Mouse (Mus musculus) liver, embryonic 16.5 days (tissue): ENCODE measurements around the gene Ldlrad1. TPM values are rescaled to one million over a fixed set of nuclear protein-coding genes. Genes with fewer than 3 reads are reported as not detected.

ENCODE experiments used
- ATAC-seq: fragments of 200-750 bp; cut with Nextera tagmentation; 2 replicates; pipeline ENCODE4 v1.8.0; 2017; ENCODE audit warnings: low read depth, mild to moderate bottlenecking, moderate number of reproducible peaks, moderate library complexity
- H3K27ac ChIP-seq: fragments of 300-500 bp; sonication (generic); 2 replicates; pipeline ENCODE4 v1.5.1; 2014; ENCODE audit warnings: mild to moderate bottlenecking, low read length
- H3K27me3 ChIP-seq: fragments of 300-500 bp; sonication (generic); 2 replicates; pipeline ENCODE4 v1.6.1; 2014; ENCODE audit warnings: low read depth, low read length, mixed read lengths; ENCODE audit not compliant: control insufficient read depth, insufficient read depth
- H3K36me3 ChIP-seq: fragments of 300-500 bp; sonication (generic); 2 replicates; pipeline ENCODE4 v1.6.1; 2014; ENCODE audit warnings: mild to moderate bottlenecking; ENCODE audit not compliant: control insufficient read depth, insufficient read depth
- H3K4me1 ChIP-seq: fragments of 300-500 bp; sonication (generic); 2 replicates; pipeline ENCODE4 v1.6.1; 2014; ENCODE audit warnings: low read depth, low read length, mixed read lengths; ENCODE audit not compliant: control insufficient read depth
- H3K4me2 ChIP-seq: fragments of 300-500 bp; sonication (generic); 2 replicates; pipeline ENCODE4 v1.6.1; 2014; ENCODE audit warnings: low read depth, low read length, mixed read lengths
- H3K4me3 ChIP-seq: fragments of 300-500 bp; sonication (generic); 2 replicates; pipeline ENCODE4 v1.5.1; 2014; ENCODE audit warnings: low read depth, mild to moderate bottlenecking, low read length
- H3K9ac ChIP-seq: fragments of 300-500 bp; sonication (generic); 2 replicates; pipeline ENCODE4 v1.6.1; 2014; ENCODE audit warnings: low read depth, low read length
- H3K9me3 ChIP-seq: fragments of 300-500 bp; sonication (generic); replicated peaks from 2 replicates; pipeline ENCODE4 v1.6.1; 2016; ENCODE audit warnings: low read length; ENCODE audit not compliant: control insufficient read depth
- WGBS: fragments of 180-500 bp; shearing (Covaris S2); extraction: QIAGEN DNeasy Blood & Tissue Kit; methylation state at CpG from one replicate; pipeline ENCODE4 v1.1.7; 2014; ENCODE audit not compliant: insufficient replicate concordance; 5-methylcytosine and 5-hydroxymethylcytosine counted together
- polyA plus RNA-seq: library from polyadenylated mRNA; unstranded; fragments of >200 nt; fragmentation: Nextera tagmentation; extraction: Ambion mirVana; gene quantifications from 2 replicates; pipeline ENCODE4 v1.2.1, GENCODE M21; 2015

Gene Ldlrad1
- polyA plus RNA-seq, 1 experiment from 2014 or later: not detected

DNA sequence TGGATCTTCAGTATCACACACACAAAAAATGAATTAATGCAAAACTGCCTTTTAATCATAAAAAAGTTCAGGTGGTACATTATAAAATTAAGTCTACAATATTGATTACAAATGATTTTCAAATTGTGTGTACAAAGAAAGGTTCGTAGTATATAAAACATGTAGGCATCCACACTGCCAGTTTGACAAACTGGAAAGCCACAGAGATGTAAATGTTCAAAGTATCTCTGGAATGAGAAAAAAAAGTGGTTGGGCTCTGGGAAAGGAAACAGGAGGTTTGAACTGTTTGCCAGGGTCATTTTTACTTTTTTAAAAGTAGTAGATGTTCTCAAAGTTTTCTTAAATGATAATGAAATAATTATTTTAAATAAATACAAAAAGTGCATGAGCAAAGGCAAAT, 37.1 kb downstream of the Ldlrad1 start:
- Histone ChIP-seq H3K9me3 (no peaks in the 10 kb centered on the region), H3K36me3 (no peaks in the 10 kb centered on the region), H3K4me1 (peaks cover 11% of the 10 kb centered on the region), H3K27ac (no peak overlapping the region), H3K27me3 (no peaks in the 10 kb centered on the region), H3K4me2 (no peak overlapping the region), H3K4me3 (no peak overlapping the region), H3K9ac (no peak overlapping the region)
- ATAC-seq: no peak
- WGBS: 55% methylated on average over 1 of the region's 1 CpGs

DNA sequence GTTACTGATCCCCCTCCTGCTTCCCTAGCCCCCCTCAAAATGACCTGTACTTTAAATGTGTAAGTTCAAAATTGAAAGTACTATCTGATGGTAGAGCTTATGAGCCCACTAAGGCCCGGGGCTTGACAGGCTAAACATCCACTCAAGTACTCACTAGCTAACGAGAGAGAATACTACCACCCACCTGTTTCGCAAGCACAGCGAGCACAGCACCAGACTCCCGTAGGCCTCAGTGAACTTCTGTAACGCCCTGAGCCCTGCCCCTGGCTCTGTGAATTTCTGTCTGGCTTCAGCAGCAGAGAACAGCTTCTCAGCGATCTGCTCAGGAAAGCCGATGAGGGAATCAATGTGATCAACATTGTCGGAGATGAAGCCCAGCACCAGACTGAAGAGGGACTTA, 38.1 kb downstream of the Ldlrad1 start:
- H3K9me3 ChIP-seq: no peaks in the 10 kb centered on the region
- peak overlapping the region; percentile 34; the same call in 1 of the 2 replicates for H3K27ac ChIP-seq
- H3K4me1 ChIP-seq: peaks cover 14% of the 10 kb centered on the region
- ATAC-seq: peak; percentile 71
- no peak overlapping the region for H3K9ac ChIP-seq
- H3K36me3 ChIP-seq: no peaks in the 10 kb centered on the region
- 68% methylated on average over 9 of the region's 9 CpGs for WGBS
- H3K27me3 ChIP-seq: no peaks in the 10 kb centered on the region
- H3K4me2 ChIP-seq: no peak overlapping the region
- H3K4me3 ChIP-seq: no peak overlapping the region

DNA sequence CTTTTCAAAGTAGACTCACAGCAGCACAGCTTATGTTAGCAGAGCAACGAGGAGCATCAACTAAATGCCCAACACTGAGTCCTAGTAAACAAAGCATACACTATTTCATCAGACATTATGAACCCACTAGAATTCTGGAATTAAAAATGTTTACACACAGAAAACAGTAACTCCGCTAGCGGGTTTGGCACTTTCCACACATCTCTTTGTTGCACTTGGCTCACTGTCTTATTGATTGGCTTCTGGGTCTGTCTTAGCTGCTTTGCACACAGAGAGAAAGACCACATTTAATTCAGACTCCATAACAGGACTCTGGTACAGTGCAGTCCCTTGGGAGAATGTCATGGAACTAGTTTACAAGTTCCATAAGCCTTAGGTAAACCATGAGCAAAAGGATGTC, 39.1 kb downstream of the Ldlrad1 start:
- no peak for ATAC-seq
- no peak overlapping the region for H3K27ac ChIP-seq
- H3K4me2 ChIP-seq: no peak overlapping the region
- H3K27me3 ChIP-seq: no peaks in the 10 kb centered on the region
- H3K9me3 ChIP-seq: no peaks in the 10 kb centered on the region
- WGBS: 71% methylated on average over 3 of the region's 3 CpGs
- no peaks in the 10 kb centered on the region for H3K36me3 ChIP-seq
- H3K4me1 ChIP-seq: peaks cover 23% of the 10 kb centered on the region
- no peak overlapping the region for H3K9ac ChIP-seq
- no peak overlapping the region for H3K4me3 ChIP-seq

DNA sequence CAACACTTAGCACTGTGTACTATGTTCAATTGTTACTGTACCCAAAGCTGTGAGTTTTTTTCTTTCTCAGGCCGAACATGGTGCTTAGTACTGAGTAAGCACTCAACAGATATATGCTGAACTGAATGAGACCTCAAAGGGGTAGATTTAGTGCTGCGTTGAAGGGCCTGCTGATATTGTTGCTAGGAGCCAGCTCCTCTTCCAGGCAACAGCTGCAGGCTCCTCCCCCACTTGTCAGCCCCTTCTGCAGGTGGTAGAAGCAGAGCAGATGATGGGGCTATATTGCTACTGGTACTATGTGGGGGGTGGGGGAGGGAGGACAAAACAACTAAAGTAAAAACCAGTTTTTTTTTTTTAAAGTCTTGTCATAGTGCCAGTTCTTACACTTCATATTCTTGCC, 40.5 kb downstream of the Ldlrad1 start:
- H3K9me3 ChIP-seq: no peaks in the 10 kb centered on the region
- no peak overlapping the region for H3K27ac ChIP-seq
- no peak for ATAC-seq
- no peaks in the 10 kb centered on the region for H3K36me3 ChIP-seq
- H3K4me2 ChIP-seq: no peak overlapping the region
- no peak overlapping the region for H3K4me3 ChIP-seq
- no peaks in the 10 kb centered on the region for H3K27me3 ChIP-seq
- WGBS: 56% methylated on average over 2 of the region's 2 CpGs
- peaks cover 30% of the 10 kb centered on the region for H3K4me1 ChIP-seq
- no peak overlapping the region for H3K9ac ChIP-seq

DNA sequence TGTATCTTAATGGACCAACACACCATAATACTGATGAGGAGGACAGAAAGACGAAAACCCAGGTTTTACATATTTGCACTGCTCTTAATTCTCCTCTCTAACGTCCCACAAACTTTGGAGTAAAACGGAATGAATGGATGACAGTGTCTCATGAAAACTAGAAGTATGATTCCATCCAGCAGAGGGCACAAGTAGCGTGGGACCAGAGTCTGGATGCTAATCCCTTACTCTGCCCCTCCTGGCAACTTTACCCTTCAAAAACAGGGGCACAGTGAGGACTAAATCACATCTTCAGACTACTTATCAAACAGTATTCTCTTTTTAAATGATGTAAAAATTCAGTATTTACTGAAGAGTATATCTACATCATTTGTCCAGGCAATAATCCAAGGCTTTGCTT, 41.5 kb downstream of the Ldlrad1 start:
- Histone ChIP-seq H3K9ac (no peak overlapping the region), H3K36me3 (no peaks in the 10 kb centered on the region), H3K4me1 (peaks cover 31% of the 10 kb centered on the region), H3K9me3 (no peaks in the 10 kb centered on the region), H3K4me3 (no peak overlapping the region), H3K27ac (no peak overlapping the region), H3K4me2 (no peak overlapping the region), H3K27me3 (no peaks in the 10 kb centered on the region)
- no peak for ATAC-seq
- WGBS: 25% methylated on average over 4 of the region's 4 CpGs

DNA sequence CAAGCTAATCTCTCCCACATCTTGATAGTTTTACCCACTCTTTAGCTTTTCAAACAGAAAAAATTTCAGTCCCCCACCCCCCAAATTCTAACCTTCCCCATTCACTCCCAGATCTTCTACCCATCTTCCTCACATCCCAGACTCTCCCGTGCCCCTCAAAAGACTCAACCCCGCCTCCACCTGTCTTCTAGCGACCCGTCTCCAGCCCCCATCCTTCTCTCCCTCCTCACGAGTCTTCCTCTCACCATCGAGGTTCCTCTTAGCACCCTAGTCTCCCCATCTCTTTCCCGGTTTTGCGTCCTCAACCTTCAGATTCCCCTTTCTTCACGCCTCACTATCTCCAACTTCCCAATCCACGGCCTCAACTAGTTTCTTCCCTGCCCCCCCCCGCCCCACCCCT, 43.5 kb downstream of the Ldlrad1 start:
- H3K4me2 ChIP-seq: peak overlapping the region; percentile 98
- H3K27me3 ChIP-seq: no peaks in the 10 kb centered on the region
- peak overlapping the region; percentile 87 for H3K9ac ChIP-seq
- H3K4me3 ChIP-seq: peak overlapping the region; percentile 90
- 1% methylated on average over 11 of the region's 11 CpGs for WGBS
- H3K36me3 ChIP-seq: no peaks in the 10 kb centered on the region
- H3K4me1 ChIP-seq: peaks cover 29% of the 10 kb centered on the region
- ATAC-seq: no peak
- H3K27ac ChIP-seq: no peak overlapping the region
- H3K9me3 ChIP-seq: no peaks in the 10 kb centered on the region

DNA sequence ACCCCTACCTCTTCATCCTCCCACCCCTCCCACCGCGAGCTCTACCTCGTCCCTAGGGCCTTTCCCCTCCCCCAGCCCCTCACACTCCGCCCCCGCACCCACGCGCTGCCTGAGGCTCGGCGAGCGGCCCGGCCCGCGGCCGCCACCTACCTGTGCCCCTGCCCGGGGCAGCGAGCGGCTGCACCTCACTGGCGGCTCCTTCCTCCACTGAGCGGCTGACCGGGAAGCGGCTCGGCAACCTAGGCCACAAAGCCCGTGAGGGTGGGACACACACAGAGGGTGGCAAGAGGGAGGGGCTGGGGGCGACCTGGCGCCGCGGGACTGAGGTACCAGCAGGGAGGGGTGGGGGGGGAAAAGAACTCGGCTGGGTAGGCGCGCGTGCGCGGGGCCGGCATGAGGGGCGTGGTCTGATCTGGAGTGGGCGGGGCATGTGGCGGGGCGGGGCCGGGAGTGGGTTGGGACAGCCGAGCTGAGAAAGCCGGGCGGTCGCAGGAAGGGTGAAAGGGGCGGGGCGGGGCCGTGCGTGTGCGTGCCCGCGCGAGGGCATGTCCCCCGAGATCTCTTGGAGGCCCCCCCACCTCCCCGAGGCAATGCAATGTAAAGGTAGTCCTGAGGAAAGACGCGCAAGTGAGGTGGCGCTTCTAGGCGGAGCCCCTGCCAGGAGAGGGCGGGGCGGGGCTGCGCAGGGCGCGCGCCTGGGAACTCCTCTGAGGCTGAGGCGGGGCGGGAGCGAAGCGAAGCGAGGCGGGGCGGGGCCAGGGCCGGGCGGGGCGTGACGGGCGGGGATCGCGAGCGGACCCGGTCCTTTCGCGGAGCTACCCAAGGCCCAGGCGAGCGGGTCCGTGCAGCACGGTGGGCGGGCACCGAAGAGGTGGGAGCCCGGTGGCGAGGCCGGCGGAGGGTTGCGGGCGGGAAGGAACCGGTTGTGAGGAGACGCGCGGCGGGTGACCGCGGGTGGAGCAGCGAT, 44.4 kb downstream of the Ldlrad1 start, which contains the start of the genes Lrrc42 and Hspb11:
Gene Lrrc42, minus strand, starts transcription at position 408 of the 967 bp plus-strand sequence.
Gene Hspb11, plus strand, starts transcription at position 469 of the 967 bp plus-strand sequence.
- Histone ChIP-seq H3K27ac (peak within 1 kb of the TSS; percentile 83), H3K27me3 (no peaks in the 10 kb centered on the region), H3K9me3 (no peaks in the 10 kb centered on the region), H3K4me1 (peaks cover 27% of the 10 kb centered on the region), H3K36me3 (no peaks in the 10 kb centered on the region), H3K4me3 (peak within 1 kb of the TSS; percentile 90), H3K4me2 (peak within 1 kb of the TSS; percentile 98), H3K9ac (peak within 1 kb of the TSS; percentile 87)
- WGBS: under 1% methylated on average over 85 of the region's 101 CpGs
- peak; percentile 94 for ATAC-seq

DNA sequence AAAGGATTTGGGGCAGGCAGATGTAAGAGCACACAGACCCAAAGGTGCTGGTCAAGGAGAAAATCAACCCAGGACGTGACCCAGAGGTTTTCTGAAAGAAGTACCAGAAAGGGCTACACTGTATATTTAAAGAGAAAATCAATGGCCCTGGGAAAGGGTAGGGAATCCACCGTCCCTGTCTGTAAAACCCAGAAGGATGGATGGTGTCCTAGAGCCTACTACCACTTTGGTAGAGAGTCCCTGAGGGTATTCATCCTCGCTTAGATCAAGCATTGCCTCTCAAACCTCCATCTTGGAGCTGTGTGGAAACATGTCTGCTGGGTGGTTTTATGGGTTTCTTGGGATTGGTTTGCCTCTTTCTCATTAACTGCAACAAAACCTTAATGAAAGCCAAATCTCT, 45.4 kb downstream of the Ldlrad1 start:
- peaks cover 23% of the 10 kb centered on the region for H3K4me1 ChIP-seq
- H3K9ac ChIP-seq: peak overlapping the region; percentile 87
- ATAC-seq: no peak
- WGBS: 55% methylated on average over 3 of the region's 3 CpGs
- H3K4me3 ChIP-seq: peak overlapping the region; percentile 90
- peak overlapping the region; percentile 98 for H3K4me2 ChIP-seq
- no peaks in the 10 kb centered on the region for H3K36me3 ChIP-seq
- H3K27me3 ChIP-seq: no peaks in the 10 kb centered on the region
- no peaks in the 10 kb centered on the region for H3K9me3 ChIP-seq
- no peak overlapping the region for H3K27ac ChIP-seq

DNA sequence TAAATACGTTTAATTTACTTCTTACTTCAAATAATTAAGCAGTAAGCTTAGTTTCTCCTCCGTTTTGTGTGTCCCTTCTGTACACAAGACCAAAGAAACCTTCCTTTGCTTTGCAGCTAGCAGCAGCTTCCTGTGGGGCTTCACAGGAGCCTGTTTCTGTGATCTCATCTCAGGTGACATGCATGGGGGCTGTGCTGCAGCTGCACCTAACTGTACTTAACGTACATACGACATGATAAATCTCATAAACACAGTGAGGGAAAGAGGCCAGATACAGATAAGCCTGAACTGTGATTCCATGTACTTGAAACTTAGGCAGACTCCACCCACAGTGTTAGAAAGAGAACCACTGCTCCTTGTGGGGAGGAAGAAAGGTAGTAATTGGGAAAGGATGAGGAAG, 51.0 kb downstream of the Ldlrad1 start:
- H3K27ac ChIP-seq: no peak overlapping the region
- no peaks in the 10 kb centered on the region for H3K27me3 ChIP-seq
- H3K36me3 ChIP-seq: no peaks in the 10 kb centered on the region
- H3K4me2 ChIP-seq: no peak overlapping the region
- no peaks in the 10 kb centered on the region for H3K4me1 ChIP-seq
- no peak overlapping the region for H3K4me3 ChIP-seq
- H3K9ac ChIP-seq: no peak overlapping the region
- 32% methylated on average over 4 of the region's 4 CpGs for WGBS
- no peaks in the 10 kb centered on the region for H3K9me3 ChIP-seq
- no peak for ATAC-seq
